Mouse (Mus musculus) midbrain, postnatal 0 days (tissue): Measurements from ENCODE around the gene Clnk. TPM values are rescaled to one million over a fixed set of nuclear protein-coding genes. Genes with fewer than 3 reads are reported as not detected.
"Not testable (repeated sequence)": the region's sequence is repeated elsewhere in the genome, so short reads cannot be mapped to it uniquely, and the experiment has no call there.

Experiments used
- ATAC-seq: fragments of 200-750 bp; cut with Nextera tagmentation; 2 replicates; pipeline ENCODE4 v1.8.0; 2017; ENCODE audit warnings: moderate number of reproducible peaks, mild to moderate bottlenecking, moderate TSS enrichment, moderate library complexity; ENCODE audit not compliant: low FRiP score
- DNase-seq: peaks from one replicate; pipeline ENCODE4 v3.0.0-alpha.2; 2015; ENCODE audit warnings: low spot score
- H3K27ac ChIP-seq: fragments of 300-500 bp; sonication (generic); 2 replicates; pipeline ENCODE4 v1.5.1; 2014; ENCODE audit warnings: low read depth, mild to moderate bottlenecking, low read length, mixed read lengths
- H3K27me3 ChIP-seq: fragments of 300-500 bp; sonication (generic); 2 replicates; pipeline ENCODE4 v1.6.1; 2014; ENCODE audit warnings: low read length, control low read depth, mixed read lengths; ENCODE audit not compliant: insufficient read depth
- H3K36me3 ChIP-seq: fragments of 300-500 bp; sonication (generic); 2 replicates; pipeline ENCODE4 v1.6.1; 2014; ENCODE audit warnings: low read length, control low read depth, mixed read lengths; ENCODE audit not compliant: insufficient read depth
- H3K4me1 ChIP-seq: fragments of 300-500 bp; sonication (generic); 2 replicates; pipeline ENCODE4 v1.6.1; 2014; ENCODE audit warnings: mild to moderate bottlenecking, control low read depth, antibody characterized with exemption, low read length, mixed read lengths; ENCODE audit not compliant: insufficient read depth
- H3K4me2 ChIP-seq: fragments of 300-500 bp; sonication (generic); 2 replicates; pipeline ENCODE4 v1.6.1; 2014; ENCODE audit warnings: low read depth, mild to moderate bottlenecking, low read length, mixed read lengths; ENCODE audit not compliant: poor library complexity, severe bottlenecking
- H3K4me3 ChIP-seq: fragments of 300-500 bp; sonication (generic); 2 replicates; pipeline ENCODE4 v1.5.1; 2014; ENCODE audit warnings: low read depth, mild to moderate bottlenecking, low read length, moderate library complexity
- H3K9ac ChIP-seq: fragments of 300-500 bp; sonication (generic); replicated peaks from 2 replicates; pipeline ENCODE4 v1.6.1; 2014; ENCODE audit warnings: mild to moderate bottlenecking, low read length, moderate library complexity, mixed read lengths; ENCODE audit not compliant: poor library complexity, severe bottlenecking
- H3K9me3 ChIP-seq: fragments of 300-500 bp; sonication (generic); 2 replicates; pipeline ENCODE4 v1.6.1; 2016; ENCODE audit warnings: low read length, control low read depth
- CTCF ChIP-seq: IDR thresholded peaks from 2 replicates; pipeline ENCODE4 v1.5.1; 2016; ENCODE audit warnings: antibody characterized with exemption, mild to moderate bottlenecking
- WGBS: fragments of 180-500 bp; shearing (Covaris S2); extraction: QIAGEN DNeasy Blood & Tissue Kit; methylation state at CpG from one replicate; pipeline ENCODE4 v1.1.7; 2014; 5-methylcytosine and 5-hydroxymethylcytosine counted together
- polyA plus RNA-seq: library from polyadenylated mRNA; unstranded; fragments of >200 nt; fragmentation: Nextera tagmentation; extraction: Ambion mirVana; gene quantifications from 2 replicates; pipeline ENCODE4 v1.2.1, GENCODE M21; 2015
- total RNA-seq: library from RNA; depleted of rRNA; stranded (reverse); fragments of >200 nt; gene quantifications from 2 replicates; pipeline ENCODE4 v1.2.3, GENCODE M21; 2014

The Clnk gene
- total and polyA plus RNA-seq, 2 experiments from 2014 or later: 0.11 TPM; not detected in 1

DNA sequence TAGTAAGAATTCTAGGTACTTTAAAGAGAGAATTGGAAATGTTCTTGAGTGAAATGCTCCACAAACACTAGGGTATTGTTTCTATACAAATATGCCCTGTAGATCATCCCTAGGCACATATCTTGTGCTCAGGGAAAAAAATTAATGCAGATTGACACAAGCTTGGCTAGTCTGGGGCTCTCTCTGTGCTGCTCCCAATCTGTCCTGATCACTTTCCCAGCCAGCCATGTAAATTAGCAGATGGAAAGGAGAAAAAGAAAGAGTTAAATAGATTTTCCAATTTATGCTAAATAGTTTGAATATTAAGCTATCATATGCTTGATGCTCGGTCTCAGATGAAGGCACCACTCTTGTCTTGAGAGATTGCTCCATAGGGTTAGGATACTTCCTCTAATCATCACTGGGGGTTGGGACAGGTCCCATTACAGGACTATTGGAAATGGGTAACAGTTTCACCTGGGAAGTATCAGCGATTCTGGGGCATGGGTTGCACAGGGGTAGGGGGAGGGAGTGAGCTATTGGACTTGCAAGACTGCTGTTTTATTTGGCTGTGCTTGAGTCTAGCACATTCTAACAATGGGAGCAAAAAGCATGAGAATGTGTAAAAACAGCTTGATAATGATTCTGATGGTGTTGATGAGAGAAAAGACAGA lies 10.1 kb upstream of the Clnk start:
- no peak for DNase-seq

DNA sequence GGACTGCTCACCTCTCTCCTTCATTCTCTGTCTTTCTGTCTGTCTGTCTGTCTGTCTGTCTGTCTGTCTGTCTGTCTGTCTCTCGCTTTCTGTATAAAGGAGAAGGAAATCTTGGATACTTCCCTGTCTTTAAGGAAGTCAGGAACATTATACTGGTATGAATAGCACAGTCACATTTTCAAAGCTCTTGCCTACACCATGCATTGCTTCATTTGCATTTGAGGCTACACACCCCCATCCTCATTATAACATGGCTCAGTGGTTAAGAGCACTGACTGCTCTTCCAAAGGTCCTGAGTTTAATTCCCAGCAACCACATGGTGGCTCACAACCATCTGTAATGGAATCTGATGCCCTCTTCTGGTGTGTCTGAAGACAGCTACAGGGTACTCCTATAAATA lies 6.0 kb upstream of the Clnk start:
- H3K4me1 ChIP-seq, H3K36me3 ChIP-seq, DNase-seq, H3K27me3 ChIP-seq, H3K9ac ChIP-seq, H3K4me2 ChIP-seq, ATAC-seq, H3K9me3 ChIP-seq, H3K4me3 ChIP-seq, H3K27ac ChIP-seq: not testable (repeated sequence)
- 92% methylated on average over 1 of the region's 1 CpGs for WGBS

More for the DNA sequence above, 10.1 kb upstream of the Clnk start:
- no peak for TF ChIP-seq CTCF
- Histone ChIP-seq H3K4me2 (no peak overlapping the region), H3K9me3 (no peaks in the 10 kb centered on the region), H3K9ac (no peak overlapping the region), H3K4me1 (no peaks in the 10 kb centered on the region), H3K4me3 (no peak overlapping the region), H3K27me3 (no peaks in the 10 kb centered on the region), H3K36me3 (no peaks in the 10 kb centered on the region), H3K27ac (no peak overlapping the region)
- ATAC-seq: no peak
- WGBS: 75% methylated on average over 2 of the region's 2 CpGs

DNA sequence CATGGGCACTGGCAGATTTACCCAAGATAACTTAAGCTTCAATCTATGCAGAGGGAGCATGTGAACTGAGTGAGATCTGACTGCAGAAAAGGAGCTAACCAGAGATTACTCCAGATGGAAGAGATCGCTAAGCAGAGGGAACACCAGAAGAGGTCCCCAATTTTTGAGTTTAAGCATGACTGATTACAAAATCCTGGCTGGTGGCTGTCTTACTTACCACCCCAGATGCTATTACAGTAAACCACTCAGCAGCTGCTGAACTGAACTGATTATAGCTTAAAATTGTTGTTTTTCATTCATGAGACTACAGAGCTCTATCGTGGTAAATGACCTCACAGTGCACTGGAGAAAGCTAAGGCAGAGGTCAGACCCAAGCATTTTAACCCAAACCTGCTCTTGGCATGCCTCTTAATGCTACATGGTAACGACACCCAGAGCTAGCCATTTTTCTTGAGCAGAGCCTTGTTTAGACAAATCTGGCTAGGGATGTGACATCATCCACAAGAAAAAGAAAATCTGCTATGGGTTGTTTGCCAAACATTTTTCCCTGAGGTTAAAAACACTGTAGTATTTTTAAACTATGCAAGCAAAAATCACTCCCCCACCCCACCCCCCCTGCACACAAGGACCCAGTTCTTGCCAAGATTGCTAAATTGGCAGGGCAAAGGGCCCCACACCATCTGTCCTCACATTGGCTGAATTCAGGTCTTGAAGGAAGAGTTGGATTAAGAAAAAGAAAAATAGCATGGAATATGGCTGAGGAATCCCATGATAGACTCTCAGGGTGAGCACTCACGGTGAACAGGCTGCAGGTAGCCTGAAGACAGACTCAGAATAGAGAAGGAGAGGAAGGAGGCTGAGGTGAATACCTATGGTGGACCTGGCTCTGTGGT lies 5.4 kb upstream of the Clnk start:
- ATAC-seq (peak; percentile 19; the same call in 1 of the 2 replicates), DNase-seq (peak; percentile 61)
- H3K36me3 ChIP-seq: no peaks in the 10 kb centered on the region
- H3K4me3 ChIP-seq: no peak overlapping the region
- no peaks in the 10 kb centered on the region for H3K9me3 ChIP-seq
- TF ChIP-seq CTCF: no peak
- H3K27me3 ChIP-seq: no peaks in the 10 kb centered on the region
- WGBS: 66% methylated on average over 4 of the region's 4 CpGs
- H3K27ac ChIP-seq: no peak overlapping the region
- no peak overlapping the region for H3K4me2 ChIP-seq
- no peaks in the 10 kb centered on the region for H3K4me1 ChIP-seq
- H3K9ac ChIP-seq: no peak overlapping the region

DNA sequence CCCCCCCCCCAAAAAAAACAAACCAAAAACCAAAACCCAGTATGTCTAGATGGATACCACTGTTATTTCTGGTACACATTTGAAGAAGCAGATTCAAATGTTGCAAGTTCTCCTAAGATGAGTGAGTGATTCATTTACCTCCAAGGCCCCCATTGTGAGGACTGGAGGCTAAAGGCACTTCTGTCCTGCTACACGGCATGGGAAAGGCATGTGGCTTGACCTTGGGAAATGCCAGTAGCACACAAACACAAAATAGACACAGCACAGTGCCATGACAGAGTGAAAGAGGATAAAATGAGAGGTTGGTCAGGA lies 4.8 kb upstream of the Clnk start:
- no peaks in the 10 kb centered on the region for H3K4me1 ChIP-seq
- H3K4me2 ChIP-seq: no peak overlapping the region
- 83% methylated on average over 1 of the region's 1 CpGs for WGBS
- no peaks in the 10 kb centered on the region for H3K36me3 ChIP-seq
- H3K9ac ChIP-seq: no peak overlapping the region
- no peak for TF ChIP-seq CTCF
- H3K27ac ChIP-seq: no peak overlapping the region
- H3K9me3 ChIP-seq: no peaks in the 10 kb centered on the region
- H3K4me3 ChIP-seq: no peak overlapping the region
- H3K27me3 ChIP-seq: no peaks in the 10 kb centered on the region
- DNase-seq (no peak), ATAC-seq (no peak)

DNA sequence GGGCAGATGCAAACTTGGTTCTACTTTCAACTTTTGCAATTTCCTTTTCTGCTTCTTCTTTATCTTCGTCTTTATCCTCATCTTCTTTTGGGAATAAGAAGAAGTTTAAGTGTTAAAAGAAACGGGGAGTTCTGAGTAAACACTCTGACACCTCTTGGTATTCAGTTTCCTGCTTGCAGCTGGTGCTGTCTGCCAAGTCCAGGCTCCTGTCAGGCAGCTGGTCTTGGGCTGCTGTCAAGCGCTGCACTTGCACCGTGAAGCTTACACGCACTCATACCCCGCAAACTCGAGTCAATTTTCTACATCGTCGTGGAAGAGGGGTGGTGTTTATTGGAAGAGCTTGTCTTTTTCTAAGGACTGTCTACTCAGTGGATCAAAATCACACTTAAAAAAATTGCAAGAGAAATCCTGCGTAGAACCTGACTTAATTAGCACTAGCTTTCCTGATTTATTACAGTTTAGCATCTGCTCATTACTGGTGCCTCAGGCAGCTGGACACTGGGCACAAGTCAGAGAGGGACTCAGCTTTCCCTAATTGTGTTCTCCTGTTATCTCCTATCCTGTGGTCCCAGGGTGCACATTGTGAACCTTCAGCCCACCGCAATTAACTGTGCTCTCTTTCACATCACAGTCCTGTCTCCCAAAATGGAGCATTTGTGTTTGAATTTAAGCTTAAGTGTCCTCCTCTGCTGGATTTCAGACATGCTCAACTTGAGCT lies 3.5 kb upstream of the Clnk start:
- H3K27me3 ChIP-seq: no peaks in the 10 kb centered on the region
- no peak overlapping the region for H3K4me2 ChIP-seq
- H3K36me3 ChIP-seq: no peaks in the 10 kb centered on the region
- no peak for ATAC-seq
- peak; percentile 25 for DNase-seq
- WGBS: 47% methylated on average over 11 of the region's 11 CpGs
- no peak for TF ChIP-seq CTCF
- no peak overlapping the region for H3K27ac ChIP-seq
- H3K9me3 ChIP-seq: no peaks in the 10 kb centered on the region
- H3K9ac ChIP-seq: no peak overlapping the region
- H3K4me3 ChIP-seq: no peak overlapping the region
- no peaks in the 10 kb centered on the region for H3K4me1 ChIP-seq

DNA sequence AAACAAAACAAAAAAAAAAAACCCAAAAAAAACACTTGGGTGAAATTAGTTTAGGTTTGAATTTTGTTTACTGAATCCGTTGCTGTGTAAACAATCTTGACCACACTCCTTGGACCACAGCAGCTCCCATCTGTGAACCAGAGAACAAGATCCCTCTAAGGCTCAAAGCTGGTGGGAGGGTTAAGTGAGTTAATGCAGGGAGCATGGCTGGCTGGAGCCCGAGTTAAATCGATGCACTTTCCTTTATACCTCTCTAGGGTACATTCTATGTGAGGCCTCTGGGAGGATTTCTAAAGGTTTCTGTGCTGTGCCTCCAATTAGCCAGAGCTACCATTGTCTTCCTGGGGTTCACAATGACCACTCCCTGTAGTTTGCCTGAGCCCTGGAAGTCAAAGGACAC lies 1.2 kb downstream of the Clnk start:
- H3K9me3 ChIP-seq: no peaks in the 10 kb centered on the region
- no peak overlapping the region for H3K4me3 ChIP-seq
- no peak overlapping the region for H3K4me2 ChIP-seq
- no peaks in the 10 kb centered on the region for H3K36me3 ChIP-seq
- no peak overlapping the region for H3K9ac ChIP-seq
- DNase-seq (no peak), ATAC-seq (no peak)
- 36% methylated on average over 3 of the region's 3 CpGs for WGBS
- no peaks in the 10 kb centered on the region for H3K27me3 ChIP-seq
- no peaks in the 10 kb centered on the region for H3K4me1 ChIP-seq
- no peak for TF ChIP-seq CTCF
- no peak overlapping the region for H3K27ac ChIP-seq
